Mouse (Mus musculus) testis, adult 10 weeks (tissue): ENCODE measurements around the gene Gbx2. TPM values are rescaled to one million over a fixed set of nuclear protein-coding genes. Genes with fewer than 3 reads are reported as not detected.

Experiments used
- polyA plus RNA-seq: library from polyadenylated mRNA; stranded (reverse); fragments of 350-450 nt; fragmentation: Illumina TruSeq; extraction: RNeasy Lipid Tissue Mini Kit (QIAGEN cat#74804); gene quantifications from one replicate; pipeline ENCODE4 v1.2.3, GENCODE M21; 2014; ENCODE audit warnings: low read depth, low replicate concordance

The Gbx2 gene
- polyA plus RNA-seq: not detected

GRCm38 (mm10) chr1:89931120-89931519 is at the start of gene Gbx2:
Gene Gbx2, minus strand, starts transcription at chr1:89931179.

Other genes with a start within 250 kb of the Gbx2 start
- gene Asb18, start 83.5 kb upstream of the Gbx2 start, polyA plus RNA-seq: not detected
- 28.3 TPM for gene Iqca, start 222.2 kb upstream of the Gbx2 start, polyA plus RNA-seq